Mouse (Mus musculus) natural killer cell, adult 2 months (primary cell): ENCODE measurements around the gene Csrnp2.
A peak's percentile ranks its signal among the peaks of the same experiment; 100 is the strongest.
"Not testable (repeated sequence)": the region's sequence is repeated elsewhere in the genome, so short reads cannot be mapped to it uniquely, and the experiment has no call there.

Source experiments
- DNase-seq, 2 experiments: peaks; one replicate each; pipeline ENCODE4 v3.0.0; 2022; ENCODE audit warnings: low spot score in 2 of 2

The Csrnp2 gene

DNA sequence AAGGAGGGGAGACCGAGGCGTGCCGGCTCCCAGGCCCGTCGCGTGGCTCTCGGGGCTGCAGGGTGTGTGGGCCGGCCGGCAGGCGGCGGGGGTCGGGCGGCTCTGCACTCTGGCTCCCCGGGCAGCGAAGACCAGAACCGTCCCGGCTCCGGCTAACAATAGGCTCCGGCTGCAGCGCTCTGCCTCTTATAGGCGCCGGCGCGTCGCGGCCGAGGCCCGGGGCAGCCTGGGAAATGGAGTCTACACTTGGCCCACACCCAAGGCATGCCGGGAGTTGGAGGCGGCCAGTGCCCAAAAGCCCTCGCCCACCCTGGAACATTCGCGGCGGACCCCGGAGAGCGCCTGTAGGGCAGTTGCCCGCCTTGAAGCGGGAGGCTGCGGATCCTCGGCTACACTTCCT, at the start of gene Csrnp2:
TSS of gene Csrnp2 (minus strand) at position 387 of the 400 bp plus-strand sequence.
- peak; percentile 70 to 82 for DNase-seq

DNA sequence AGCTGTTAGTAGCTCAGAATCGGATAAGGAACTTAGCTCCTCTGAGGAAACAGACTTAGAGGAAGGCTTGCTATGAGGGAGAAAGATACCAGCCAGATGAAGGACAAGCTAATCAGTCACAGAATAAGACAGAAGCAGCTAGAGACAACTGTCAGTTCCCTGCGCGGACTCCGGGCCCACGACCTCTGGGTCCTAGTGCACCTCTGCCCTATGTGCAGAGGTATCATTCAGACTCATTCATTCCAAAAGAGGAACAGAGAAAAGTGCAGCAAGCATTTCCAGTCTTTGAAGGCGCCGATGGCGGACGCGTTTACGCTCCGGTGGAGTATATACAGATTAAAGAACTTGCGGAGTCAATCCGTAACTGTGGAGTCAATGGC, 48.4 kb upstream of the Csrnp2 start:
- DNase-seq = not testable (repeated sequence)

DNA sequence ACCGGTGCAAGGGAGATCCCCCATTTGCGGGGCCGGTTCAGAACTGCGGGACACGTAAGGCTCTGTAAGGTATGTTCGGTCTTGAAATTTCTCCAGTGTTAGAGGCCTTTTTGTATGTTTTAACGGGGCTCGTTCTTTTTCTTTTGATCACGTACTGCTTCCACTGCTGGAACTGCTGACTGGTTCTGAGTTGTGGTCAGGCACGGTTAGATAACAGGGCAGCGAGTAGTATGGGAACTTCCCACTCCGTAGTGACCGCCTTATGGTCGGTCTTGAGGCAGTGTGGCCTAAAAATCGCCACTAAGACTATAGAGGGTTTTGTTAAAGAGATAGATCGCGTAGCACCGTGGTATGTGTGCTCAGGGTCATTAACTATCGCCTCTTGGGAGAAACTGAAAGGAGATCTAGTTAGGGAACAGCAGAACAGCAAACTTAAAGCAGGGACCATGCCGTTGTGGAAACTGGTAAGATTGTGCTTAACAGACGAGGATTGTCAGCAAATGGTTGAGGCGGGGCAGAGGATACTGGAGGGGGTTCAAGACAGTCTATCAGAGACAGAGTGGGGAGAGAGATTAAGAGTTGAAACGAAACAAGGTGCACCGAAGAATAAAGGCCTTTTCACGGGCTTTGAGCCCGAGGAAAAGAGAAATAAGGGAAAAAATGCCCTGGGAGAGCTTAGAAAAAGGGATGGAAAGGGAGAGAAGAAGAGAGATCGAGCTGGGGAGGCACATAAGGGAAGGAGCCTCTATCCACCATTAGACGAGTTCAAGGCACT, 47.8 kb upstream of the Csrnp2 start:
- DNase-seq = not testable (repeated sequence)

DNA sequence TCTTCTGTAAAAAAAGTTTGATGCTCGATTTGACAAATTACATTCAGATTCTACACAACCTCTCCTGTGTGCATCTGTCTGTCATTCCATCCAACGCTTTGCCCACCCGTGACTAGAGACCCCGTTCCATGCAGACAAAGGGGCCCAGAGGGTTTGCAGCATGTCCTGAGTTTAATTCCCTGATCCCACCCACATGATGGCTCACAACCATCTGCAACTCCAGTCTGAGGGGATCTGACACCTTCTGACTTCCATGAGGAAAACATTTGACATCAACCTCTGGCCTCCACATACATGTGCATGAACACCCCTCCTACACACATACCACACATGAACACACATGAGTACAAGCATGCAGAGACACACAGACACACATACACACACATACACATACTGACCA, 46.1 kb upstream of the Csrnp2 start:
- DNase-seq = no peak

DNA sequence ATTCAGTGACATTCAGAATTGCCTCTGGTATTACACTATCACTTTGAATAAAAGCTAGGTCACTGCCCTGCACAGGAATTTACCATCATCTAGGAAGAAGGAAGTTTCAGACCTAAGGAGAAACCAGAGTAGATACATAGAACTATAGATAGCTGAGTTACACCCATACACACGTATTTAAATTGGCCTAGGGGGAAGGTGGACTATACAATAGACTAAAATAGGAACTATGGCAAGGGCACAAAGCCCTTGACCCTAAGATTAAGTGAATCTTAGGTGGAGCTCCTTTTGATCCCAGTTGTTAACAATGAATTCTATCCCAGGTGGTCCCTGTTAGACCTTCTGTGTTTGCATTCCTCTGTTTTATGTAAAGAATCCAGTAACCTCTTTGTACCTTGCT, 45.7 kb upstream of the Csrnp2 start:
- not testable (repeated sequence) for DNase-seq

DNA sequence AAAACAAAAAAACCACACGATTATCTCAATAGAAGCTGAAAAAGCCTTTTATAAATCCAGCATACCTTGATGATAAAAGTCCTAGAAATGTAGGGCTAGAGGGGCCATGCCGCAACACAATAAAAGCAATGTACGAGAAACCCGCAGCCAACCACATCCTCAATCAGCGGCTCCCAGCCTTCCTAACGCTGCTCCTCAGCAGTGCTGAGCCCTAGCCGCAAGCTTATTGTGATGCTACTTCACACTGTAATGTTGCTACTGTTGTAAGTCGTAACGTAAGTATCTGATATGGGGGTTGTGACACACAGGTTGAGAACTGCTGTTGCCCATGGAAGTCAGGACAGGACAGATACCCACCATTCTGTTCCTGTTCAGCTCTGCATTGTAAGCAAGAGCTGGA, 44.1 kb upstream of the Csrnp2 start:
- DNase-seq = no peak

DNA sequence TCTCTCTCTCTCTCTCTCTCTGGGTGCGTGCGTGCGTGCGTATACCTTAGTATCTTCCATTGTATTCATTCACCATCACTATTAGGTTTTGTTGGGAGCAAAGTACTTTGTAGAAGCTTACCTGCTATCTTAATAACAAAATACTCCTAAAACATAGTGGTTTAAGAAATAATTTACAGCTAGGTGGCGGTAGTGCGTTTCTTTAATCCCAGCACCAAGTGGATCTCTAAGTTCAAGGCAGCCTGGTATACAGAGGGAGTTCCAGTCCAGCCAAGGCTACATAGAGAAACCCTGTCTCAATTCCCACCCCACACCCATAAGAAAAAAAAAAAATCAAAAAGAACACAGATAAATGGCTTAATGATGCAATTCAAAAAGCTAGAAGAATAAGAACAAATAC, 42.6 kb upstream of the Csrnp2 start:
- peak; percentile 43 to 50 for DNase-seq

DNA sequence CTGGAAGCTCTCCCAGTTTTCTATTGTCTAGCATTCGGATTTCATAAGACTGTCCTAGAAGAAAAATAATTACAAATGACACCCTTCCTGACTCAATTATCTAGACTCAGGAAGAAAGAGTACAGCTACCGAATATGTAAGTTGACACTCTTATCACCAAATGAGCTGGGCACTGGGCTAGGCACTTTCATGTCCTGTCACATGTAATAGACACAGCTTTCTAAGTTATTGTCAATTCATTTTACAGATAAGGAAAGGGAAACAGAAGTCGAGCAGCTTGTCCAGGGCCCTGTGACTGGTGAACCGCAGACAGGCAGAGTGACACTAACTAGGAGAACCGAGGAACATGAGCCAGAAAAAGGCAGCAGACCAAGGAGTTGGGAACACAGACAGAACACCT, 32.6 kb upstream of the Csrnp2 start:
- no peak for DNase-seq

DNA sequence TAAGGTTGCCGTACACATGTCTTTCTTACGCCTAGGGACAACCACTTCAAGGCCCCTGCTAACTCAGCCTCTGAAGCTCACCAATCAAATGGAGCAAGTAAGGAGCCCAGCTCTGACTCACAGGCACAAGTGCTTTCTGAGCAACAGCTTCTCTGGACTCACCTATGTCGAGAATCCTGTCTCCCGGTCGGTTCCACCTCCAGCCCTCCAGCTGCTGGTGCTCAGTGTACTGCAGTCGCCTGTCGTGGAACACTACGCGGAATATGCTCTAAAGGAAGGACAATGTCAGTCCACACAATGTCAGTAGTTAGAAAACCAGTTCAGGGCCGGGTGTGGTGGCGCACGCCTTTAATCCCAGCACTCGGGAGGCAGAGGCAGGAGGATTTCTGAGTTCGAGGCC, 30.1 kb upstream of the Csrnp2 start:
- DNase-seq = no peak

DNA sequence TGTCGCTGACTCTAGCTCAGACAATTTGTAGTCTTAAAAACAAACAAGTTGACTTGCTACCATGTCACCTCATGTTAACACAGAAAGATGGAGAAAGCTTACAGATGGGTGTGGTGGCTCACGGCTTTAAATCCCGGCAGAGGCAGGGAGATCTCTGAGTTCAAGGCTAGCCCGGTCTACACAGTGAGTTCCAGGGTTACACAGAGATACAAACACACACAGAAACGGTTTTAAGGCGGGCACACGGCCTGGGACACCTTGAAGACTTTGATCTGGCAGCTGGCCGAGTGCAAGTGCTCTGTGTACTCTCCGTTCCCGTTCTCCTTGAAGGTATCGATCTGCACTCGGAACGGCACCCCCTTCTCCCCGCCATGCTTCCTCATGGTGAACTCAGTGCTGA, 25.0 kb upstream of the Csrnp2 start:
- DNase-seq = no peak

DNA sequence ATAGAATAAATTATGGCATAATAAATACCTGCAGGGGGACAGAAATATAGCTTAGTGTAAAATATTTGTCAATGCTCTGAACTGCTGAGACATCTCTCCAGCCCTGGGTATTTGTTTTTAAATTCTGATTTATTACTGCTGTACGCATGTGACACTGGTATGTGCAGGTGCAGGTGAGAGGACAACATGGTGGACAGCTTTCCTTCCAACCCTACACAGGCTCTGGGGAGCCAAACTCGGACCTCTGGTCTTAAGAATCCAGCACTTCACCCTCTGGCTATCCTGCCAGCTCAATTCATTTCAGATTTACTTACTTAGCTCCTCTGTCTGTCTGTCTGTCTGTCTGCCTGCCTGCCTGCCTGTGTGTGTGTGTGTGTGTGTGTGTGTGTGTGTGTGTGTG, 19.8 kb upstream of the Csrnp2 start:
- DNase-seq = no peak

DNA sequence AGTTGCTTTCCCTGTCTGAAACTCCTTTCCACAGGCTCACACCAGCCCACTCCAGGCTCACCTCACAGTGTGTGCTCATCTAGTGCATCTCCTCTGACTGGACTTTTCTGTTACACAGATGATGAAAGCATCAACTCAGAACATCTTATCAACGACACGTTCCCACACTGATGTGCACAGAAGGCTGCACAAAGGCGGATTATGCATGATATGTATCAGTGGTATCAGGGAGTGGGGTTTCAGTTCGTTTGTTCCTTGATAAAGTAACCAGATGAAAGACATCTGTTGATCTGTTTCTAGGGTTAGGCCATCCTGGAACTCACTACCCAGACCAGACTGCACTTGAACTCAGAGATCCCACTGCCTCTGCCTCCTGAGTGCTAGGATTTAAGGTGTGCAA, 18.1 kb upstream of the Csrnp2 start:
- DNase-seq = no peak

DNA sequence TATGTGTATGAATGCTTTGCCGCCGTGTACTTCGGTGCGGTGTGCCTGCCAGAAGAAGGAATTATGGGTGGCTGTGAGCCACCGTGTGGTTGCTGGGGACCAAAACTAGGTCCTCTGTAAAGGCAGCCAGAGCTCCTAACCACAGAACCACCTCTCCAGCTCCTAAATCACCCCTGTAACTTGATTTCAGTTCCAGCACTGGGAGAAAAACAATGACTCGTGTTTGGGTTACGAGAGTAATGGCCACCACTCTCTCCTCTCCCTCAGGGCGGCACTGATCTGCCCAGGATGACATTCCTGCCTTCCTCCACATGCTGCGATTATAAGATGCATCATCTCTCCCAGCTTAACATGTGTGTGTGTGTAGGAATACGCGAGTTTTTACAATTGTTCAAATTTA, 14.8 kb upstream of the Csrnp2 start:
- DNase-seq = no peak

DNA sequence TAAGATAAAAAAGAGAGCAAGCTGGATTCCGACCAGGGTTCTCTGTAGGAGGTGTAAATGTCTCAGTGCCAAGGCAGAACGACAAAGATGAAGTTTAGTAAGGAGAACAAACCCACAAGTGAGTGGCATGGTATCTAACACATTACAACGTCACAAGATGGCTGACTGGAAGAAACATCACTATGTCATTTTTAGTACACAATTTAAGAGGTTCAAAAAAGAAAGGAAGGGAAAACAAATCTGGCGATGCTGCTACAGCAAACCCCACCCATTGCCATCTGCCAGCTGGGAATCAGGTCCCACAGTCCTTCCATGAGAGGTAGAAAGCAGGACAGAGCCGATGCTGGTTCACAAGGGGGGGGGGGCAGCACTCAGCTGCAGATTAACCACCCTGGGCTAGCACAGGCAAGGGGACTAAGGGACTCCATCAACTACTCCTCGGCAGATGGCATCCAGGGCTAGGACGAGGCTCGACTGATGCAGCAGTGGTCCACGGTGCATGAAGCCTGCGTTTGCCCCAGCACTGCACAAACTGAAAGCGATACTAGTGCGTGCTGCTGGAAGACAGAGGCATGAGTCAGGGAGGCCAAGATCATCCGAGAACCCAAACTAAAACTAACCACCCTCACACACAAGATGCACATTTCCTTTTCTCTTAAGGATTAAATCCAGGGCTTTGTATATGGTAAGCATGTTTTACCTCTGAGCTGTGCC, 13.3 kb upstream of the Csrnp2 start:
- no peak for DNase-seq

DNA sequence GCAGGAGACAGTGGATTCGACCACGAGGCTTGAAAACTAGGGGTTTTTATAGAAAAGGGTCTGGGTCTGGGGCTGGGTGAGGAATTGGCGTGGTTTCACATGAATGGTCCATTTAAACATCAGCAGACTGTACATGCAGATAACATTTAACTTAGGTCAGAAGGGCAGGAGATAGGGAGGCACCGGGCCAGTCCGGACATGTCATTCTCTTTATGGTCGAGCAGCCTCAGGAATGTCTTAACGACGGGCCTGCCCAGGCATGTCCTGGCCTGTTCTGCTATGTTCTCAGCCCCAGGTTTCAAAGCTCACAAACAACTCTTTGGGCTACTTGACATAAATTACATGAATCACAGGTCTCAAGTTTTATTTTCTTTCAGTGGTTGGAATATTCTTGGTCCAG, 4.2 kb upstream of the Csrnp2 start:
- not testable (repeated sequence) for DNase-seq

DNA sequence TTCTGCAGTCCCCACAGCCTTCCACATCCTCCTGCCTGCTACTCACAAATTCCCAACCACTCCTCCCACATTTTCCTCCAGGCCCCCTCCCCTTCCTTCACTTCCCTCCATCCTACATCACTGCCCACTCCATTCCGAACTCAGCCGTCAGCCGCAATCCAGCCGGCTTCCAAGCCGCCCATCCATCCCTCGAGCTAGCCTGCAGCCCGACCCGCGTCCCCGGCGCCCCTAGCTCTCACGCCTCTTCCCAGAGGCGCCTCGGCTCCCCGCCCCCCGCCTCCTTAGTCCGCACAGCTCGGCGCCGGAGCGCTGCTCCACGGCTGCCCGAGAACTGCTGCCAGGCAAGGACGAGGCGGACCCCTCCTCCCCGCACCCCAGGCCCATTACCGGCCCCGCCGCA, 641 bp downstream of the Csrnp2 start:
- DNase-seq = no peak

DNA sequence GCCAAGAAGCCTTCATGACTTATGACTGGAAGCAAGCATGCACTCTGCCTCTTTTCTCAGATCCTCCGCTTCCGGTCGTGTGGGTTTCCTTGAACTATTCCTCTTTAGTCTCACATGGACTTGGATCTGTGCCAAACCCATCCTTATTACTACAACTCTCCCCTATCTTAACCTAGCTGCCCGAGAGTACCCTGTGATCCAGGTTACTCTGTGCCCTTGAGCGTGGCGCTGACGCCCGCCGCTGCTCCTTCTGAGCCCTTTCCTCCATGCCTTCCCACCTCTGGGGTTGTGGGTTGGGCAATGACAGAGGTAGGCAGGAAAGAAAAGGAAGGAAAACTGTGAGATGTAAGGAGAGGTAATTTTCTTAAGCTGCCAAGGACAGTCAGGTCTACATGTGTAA, 3.3 kb downstream of the Csrnp2 start:
- DNase-seq = no peak

DNA sequence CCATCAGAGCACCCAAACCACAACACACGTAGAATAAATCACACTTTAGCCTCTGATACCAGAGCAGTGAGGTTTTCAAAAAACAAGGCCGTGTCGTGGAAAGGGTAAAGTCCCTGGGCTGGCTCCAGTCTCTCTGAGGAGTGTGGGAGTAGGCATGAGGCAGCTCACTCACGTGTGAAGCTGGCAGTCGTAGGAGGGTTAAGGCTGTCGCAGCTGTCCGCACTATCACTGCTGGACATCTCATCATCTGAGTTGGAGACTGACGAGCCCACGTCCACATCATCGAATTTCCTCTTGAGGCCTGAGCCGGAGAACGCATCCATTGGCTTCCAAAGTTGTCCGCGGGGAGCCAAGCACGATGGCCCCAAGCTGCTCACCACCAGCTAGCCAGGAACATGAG, 6.0 kb downstream of the Csrnp2 start:
- DNase-seq = no peak

DNA sequence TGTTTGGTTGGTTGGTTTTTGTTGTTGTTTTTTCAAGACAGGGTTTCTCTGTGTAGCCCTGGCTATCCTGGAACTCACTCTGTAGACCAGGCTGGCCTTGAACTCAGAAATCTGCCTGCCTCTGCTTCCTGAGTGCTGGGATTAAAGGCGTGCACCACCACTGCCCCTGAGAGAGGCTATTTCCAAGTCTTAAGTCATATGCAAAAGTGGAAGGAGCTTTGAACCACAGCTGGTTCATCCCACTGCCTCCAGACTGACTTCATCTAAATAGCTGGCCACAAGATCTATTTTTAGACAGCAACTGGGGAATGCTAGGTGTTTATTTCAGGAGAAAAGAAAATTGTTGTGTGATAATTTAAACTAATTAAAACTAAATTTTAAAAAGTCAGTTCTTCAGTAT, 7.0 kb downstream of the Csrnp2 start:
- DNase-seq = not testable (repeated sequence)

DNA sequence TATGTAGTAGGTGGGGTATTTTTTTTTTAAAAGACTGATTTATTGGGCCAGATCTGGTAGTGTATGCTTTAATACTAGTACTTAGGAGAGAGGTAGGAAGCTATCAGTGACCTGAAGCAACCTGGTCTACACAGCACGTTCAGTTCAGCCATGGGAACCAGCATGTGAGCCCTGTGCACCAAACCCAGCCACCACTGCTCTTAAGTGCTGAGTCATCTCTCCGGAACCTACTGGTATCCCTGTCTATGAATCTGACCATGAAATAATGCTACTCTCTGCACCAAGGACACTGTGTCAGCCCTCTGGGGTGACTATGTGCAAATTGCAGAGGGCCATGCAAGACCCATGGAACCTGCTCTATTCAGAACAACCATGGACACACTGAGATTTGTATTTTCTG, 8.2 kb downstream of the Csrnp2 start:
- no peak for DNase-seq

DNA sequence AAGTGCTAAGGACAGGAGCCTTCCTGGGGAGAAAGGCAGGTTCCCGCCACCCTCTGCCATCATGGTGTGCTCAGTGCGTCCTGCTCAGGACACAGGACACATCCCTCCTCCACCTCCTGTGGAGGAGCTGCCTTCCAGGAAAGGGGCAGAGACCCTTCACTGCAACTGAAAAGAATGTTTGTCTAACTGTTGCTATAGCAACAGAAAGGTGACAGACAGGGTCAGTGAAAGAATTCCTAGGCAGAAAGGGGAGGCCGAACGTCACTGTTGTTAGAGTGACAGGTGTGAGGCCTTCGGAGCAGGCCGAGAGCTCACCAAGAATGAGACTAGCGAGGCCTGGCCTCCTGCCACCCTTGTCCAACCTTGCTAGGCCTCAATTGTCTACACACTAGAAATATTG, 8.8 kb downstream of the Csrnp2 start:
- DNase-seq = no peak

DNA sequence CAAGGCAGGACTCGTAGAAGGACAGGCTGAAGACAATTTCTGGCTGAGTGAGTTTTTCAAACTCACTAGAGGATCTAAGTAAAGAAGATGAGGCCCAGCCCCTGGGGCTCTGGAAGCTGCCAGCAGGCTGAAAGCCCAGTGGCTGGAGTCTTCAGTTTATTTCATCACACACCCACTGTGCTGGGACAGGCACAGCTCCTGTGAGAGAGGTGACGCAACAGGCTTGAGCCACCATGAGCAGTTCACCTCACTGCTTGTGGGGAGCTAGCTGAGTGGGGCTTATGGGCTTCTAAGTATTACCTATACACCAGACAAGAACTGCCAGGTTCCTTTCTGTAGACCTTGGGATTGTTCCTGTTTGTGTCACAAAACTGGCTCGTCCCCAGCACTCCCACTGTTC, 9.7 kb downstream of the Csrnp2 start:
- no peak for DNase-seq

DNA sequence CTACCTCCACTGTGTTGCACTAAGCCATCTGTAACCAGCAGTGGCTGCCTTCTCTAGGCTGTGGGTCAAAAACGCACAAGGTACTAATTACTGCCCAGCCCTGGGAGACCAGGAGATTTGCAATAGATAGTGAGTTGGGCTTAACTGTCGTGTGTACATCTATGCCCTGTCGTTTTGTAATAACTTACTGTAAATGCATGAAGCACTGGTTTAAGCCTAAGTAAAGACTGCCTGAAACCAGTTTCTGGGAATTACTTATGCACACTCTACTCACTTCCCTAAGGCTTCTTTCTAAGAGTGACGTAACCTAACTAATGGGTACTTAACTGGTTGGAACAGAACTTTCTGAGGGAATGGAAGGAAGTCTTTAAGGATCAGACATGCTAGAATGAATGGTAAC, 16.4 kb downstream of the Csrnp2 start:
- DNase-seq = no peak

DNA sequence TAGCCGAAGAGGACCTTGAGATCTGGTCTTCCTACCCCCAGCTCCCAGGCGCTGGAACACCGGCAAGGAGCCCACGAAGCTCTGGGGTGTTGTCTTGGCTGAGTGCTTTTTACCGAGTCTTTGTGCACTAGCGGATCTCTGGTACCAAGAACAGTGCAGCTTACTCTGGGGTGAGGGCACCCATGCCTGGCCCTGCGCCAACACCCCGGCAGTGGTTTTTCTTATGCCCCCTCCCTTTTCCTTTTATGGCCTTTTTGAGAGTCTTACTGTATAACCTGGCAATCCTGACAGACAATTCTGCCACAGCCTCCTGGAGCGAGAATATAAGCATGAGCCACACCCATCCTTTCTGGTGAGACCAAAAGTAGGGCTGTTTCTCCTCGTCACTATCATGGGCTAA, 16.9 kb downstream of the Csrnp2 start:
- no peak for DNase-seq
